Mouse (Mus musculus): ENCODE data around the gene Treh. TPM values are rescaled to one million over a fixed set of nuclear protein-coding genes. Genes with fewer than 3 reads are reported as not detected.
"Not testable (repeated sequence)": the region's sequence is repeated elsewhere in the genome, so short reads cannot be mapped to it uniquely, and the experiment has no call there.

Gene Treh
- polyA plus RNA-seq (2015; fragmentation: Nextera tagmentation; extraction: Ambion mirVana): not detected in 2 replicates

DNA sequence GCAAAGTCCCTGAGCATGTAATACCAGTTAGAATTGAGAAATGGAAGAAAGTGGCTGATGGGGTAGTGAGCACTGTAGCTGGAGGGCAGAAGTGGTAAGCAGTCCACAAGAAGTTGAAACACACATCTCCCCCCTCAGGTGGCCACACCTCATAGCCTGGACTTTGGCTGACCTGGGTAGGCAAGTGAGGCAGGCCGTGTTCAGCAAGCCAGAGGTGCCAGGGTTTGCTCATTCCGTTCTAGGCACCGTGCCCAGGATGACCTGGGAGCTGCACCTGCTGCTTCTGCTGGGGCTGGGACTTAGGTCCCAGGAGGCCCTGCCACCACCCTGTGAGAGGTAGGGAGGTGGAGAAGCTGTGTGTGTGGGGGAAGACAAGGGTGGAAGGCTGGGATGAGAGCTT lies at the start of gene Treh:
Gene Treh (plus strand): TSS at position 229 of the 400 bp plus-strand sequence.
- Histone ChIP-seq H3K27me3 (no peaks in the 10 kb centered on the region), H3K4me2 (no peak within 1 kb of the TSS), H3K4me1 (replicated peaks) (no peaks in the 10 kb centered on the region), H3K36me3 (no peaks in the 10 kb centered on the region), H3K9ac (no peak within 1 kb of the TSS), H3K4me3 (no peak within 1 kb of the TSS), H3K27ac (no peak within 1 kb of the TSS), H3K9me3 (no peaks in the 10 kb centered on the region)
- no peak for ATAC-seq (ENCODE audit: low FRiP score)
- 78% methylated on average over 3 of the region's 3 CpGs for WGBS

DNA sequence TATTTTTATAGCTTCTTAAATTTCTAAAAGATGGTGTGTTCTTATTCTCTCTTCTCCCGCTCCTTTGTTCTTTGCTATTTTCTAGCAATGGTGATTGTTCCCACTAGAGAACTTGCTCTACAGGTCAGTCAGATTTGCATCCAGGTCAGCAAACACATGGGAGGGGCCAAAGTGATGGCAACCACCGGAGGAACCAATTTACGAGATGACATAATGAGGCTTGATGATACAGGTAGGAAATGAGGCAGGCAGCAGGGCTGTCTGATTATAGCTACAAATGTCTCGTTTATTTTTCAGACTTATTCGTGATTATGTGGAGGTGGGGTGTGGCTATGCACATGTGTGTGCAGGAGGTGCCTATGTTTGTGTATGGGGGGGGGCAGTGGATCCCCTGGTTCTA lies 48.6 kb upstream of the Treh start:
- ATAC-seq (ENCODE audit: low FRiP score): no peak
- H3K4me3 ChIP-seq: no peak overlapping the region
- no peaks in the 10 kb centered on the region for H3K27me3 ChIP-seq
- H3K9ac ChIP-seq: no peak overlapping the region
- peaks cover 76% of the 10 kb centered on the region for H3K36me3 ChIP-seq
- no peaks in the 10 kb centered on the region for H3K4me1 ChIP-seq (replicated peaks)
- no peaks in the 10 kb centered on the region for H3K9me3 ChIP-seq
- H3K27ac ChIP-seq: no peak overlapping the region
- WGBS: 79% methylated on average over 5 of the region's 5 CpGs
- no peak overlapping the region for H3K4me2 ChIP-seq

- Histone ChIP-seq H3K36me3 (peaks cover 79% of the 10 kb centered on the region), H3K27ac (no peak overlapping the region), H3K9me3 (no peaks in the 10 kb centered on the region), H3K4me1 (replicated peaks) (no peaks in the 10 kb centered on the region), H3K4me2 (no peak overlapping the region), H3K4me3 (no peak overlapping the region), H3K27me3 (no peaks in the 10 kb centered on the region), H3K9ac (no peak overlapping the region)
- 94% methylated on average over 5 of the region's 5 CpGs for WGBS
- ATAC-seq (ENCODE audit: low FRiP score): no peak
Measured at GRCm38 (mm10) chr9:44626268-44626667, 46.8 kb upstream of the Treh start.

GRCm38 (mm10) chr9:44637551-44638169 lies 35.4 kb upstream of the Treh start:
- Histone ChIP-seq H3K27ac (0 out of 2 replicates have a peak overlapping the region, but pooled peaks have one; percentile 42), H3K4me1 (replicated peaks) (0 out of 2 replicates have a peak, but pooled peaks cover 2% of the 10 kb centered on the region), H3K4me2 (no peak overlapping the region), H3K9me3 (no peaks in the 10 kb centered on the region), H3K9ac (no peak overlapping the region), H3K36me3 (peaks cover 65% of the 10 kb centered on the region), H3K4me3 (no peak overlapping the region), H3K27me3 (no peaks in the 10 kb centered on the region)
- no peak for ATAC-seq (ENCODE audit: low FRiP score)
- 67% methylated on average over 15 of the region's 15 CpGs for WGBS

GRCm38 (mm10) chr9:44638726-44639125 lies 34.3 kb upstream of the Treh start:
- not testable (repeated sequence) for H3K27me3 ChIP-seq; H3K4me3 ChIP-seq; H3K4me1 ChIP-seq (replicated peaks); H3K9ac ChIP-seq; ATAC-seq (ENCODE audit: low FRiP score); H3K4me2 ChIP-seq; H3K27ac ChIP-seq; H3K9me3 ChIP-seq
- WGBS: 98% methylated on average over 9 of the region's 9 CpGs
- H3K36me3 ChIP-seq: peaks cover 55% of the 10 kb centered on the region

GRCm38 (mm10) chr9:44640028-44640427 lies 33.0 kb upstream of the Treh start:
- 94% methylated on average over 1 of the region's 1 CpGs for WGBS
- H3K4me1 ChIP-seq (replicated peaks); H3K27me3 ChIP-seq; H3K4me2 ChIP-seq; H3K4me3 ChIP-seq; H3K9ac ChIP-seq; ATAC-seq (ENCODE audit: low FRiP score); H3K9me3 ChIP-seq; H3K27ac ChIP-seq: not testable (repeated sequence)
- H3K36me3 ChIP-seq: peaks cover 42% of the 10 kb centered on the region

GRCm38 (mm10) chr9:44640646-44641357 lies 32.2 kb upstream of the Treh start:
- H3K36me3 ChIP-seq: peaks cover 34% of the 10 kb centered on the region
- H3K27ac ChIP-seq: no peak overlapping the region
- H3K9me3 ChIP-seq: no peaks in the 10 kb centered on the region
- 96% methylated on average over 3 of the region's 3 CpGs for WGBS
- no peak overlapping the region for H3K4me2 ChIP-seq
- no peak for ATAC-seq (ENCODE audit: low FRiP score)
- H3K9ac ChIP-seq: no peak overlapping the region
- no peaks in the 10 kb centered on the region for H3K27me3 ChIP-seq
- no peak overlapping the region for H3K4me3 ChIP-seq
- H3K4me1 ChIP-seq (replicated peaks): 0 out of 2 replicates have a peak, but pooled peaks cover 2% of the 10 kb centered on the region

DNA sequence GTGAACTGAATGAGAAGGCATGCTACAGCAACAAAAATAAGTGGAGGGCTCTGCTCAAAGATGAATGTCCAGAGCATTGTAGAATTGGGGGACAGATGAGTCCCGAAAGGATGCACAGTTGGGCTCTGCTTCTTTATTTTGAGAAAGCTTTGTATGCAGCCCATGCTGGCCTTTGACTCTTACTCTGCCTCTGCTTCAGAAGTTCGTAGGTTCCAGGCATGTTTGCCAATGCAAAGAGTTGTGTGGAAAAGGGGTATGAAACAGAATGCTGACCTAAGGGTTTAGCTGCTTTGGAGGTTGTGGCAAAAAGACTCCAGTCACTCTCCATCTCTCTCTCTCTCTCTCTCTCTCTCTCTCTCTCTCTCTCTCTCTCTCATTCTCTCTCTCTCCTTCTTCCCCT lies 31.4 kb upstream of the Treh start:
- H3K27ac ChIP-seq: no peak overlapping the region
- peaks cover 26% of the 10 kb centered on the region for H3K36me3 ChIP-seq
- H3K4me1 ChIP-seq (replicated peaks): 0 out of 2 replicates have a peak, but pooled peaks cover 2% of the 10 kb centered on the region
- no peaks in the 10 kb centered on the region for H3K9me3 ChIP-seq
- H3K4me2 ChIP-seq: no peak overlapping the region
- no peak overlapping the region for H3K9ac ChIP-seq
- 84% methylated on average over 2 of the region's 2 CpGs for WGBS
- H3K27me3 ChIP-seq: no peaks in the 10 kb centered on the region
- ATAC-seq (ENCODE audit: low FRiP score): no peak
- no peak overlapping the region for H3K4me3 ChIP-seq

- no peaks in the 10 kb centered on the region for H3K9me3 ChIP-seq
- no peak overlapping the region for H3K27ac ChIP-seq
- no peak for ATAC-seq (ENCODE audit: low FRiP score)
- no peak overlapping the region for H3K9ac ChIP-seq
- 94% methylated on average over 7 of the region's 7 CpGs for WGBS
- H3K4me2 ChIP-seq: no peak overlapping the region
- H3K4me1 ChIP-seq (replicated peaks): no peaks in the 10 kb centered on the region
- no peak overlapping the region for H3K4me3 ChIP-seq
- H3K27me3 ChIP-seq: no peaks in the 10 kb centered on the region
- peaks cover 13% of the 10 kb centered on the region for H3K36me3 ChIP-seq
Measured at GRCm38 (mm10) chr9:44643103-44643502, 29.9 kb upstream of the Treh start.

DNA sequence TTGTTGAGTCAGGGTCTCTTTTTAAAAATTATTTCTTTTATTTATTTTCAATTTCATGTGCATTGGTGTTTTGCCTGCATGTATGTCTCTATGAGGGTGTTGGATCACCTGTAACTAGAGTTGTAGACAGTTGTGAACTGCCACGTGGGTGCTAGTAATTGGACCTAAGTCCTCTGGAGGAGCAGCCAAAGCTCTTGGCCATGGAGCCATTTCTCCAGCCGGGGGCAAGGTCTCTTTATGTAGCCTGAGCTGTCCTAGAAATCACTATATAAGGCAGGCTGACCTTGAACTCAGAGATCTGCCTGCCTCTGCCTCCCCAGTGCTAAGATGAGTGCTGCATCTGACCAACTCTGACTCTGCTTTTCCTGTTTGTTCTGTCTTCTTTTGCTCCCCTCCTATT lies 28.8 kb upstream of the Treh start:
- WGBS: 87% methylated on average over 2 of the region's 2 CpGs
- ATAC-seq (ENCODE audit: low FRiP score): no peak
- Histone ChIP-seq H3K27me3 (no peaks in the 10 kb centered on the region), H3K27ac (no peak overlapping the region), H3K36me3 (peaks cover 4% of the 10 kb centered on the region; the same call in 1 of the 2 replicates), H3K4me1 (replicated peaks) (no peaks in the 10 kb centered on the region), H3K9me3 (no peaks in the 10 kb centered on the region), H3K9ac (no peak overlapping the region), H3K4me3 (no peak overlapping the region), H3K4me2 (no peak overlapping the region)

DNA sequence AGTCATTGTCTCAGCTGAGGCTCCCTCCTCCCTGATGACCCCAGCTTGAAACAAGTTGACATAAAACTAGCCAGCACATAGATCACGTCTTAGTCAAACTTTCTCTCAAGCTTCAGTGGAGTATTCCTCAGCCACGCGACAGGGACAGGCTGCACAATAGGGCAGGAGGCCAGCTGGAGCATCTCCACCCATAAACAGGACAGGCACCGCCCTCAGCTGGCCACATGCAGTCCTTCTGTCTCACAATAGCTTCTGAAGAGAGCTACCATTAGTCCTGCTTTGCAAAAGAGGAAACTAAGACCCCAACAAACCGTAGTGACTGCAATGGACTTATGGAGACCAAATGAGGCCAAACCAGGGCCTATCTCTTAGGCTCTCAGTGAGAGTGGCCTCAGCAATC lies 27.6 kb upstream of the Treh start:
- H3K9ac ChIP-seq: no peak overlapping the region
- ATAC-seq (ENCODE audit: low FRiP score): no peak
- H3K27ac ChIP-seq: no peak overlapping the region
- H3K27me3 ChIP-seq: no peaks in the 10 kb centered on the region
- 73% methylated on average over 5 of the region's 5 CpGs for WGBS
- no peaks in the 10 kb centered on the region for H3K9me3 ChIP-seq
- H3K4me1 ChIP-seq (replicated peaks): no peaks in the 10 kb centered on the region
- no peak overlapping the region for H3K4me2 ChIP-seq
- no peak overlapping the region for H3K4me3 ChIP-seq
- peaks cover 3% of the 10 kb centered on the region; the same call in 1 of the 2 replicates for H3K36me3 ChIP-seq

DNA sequence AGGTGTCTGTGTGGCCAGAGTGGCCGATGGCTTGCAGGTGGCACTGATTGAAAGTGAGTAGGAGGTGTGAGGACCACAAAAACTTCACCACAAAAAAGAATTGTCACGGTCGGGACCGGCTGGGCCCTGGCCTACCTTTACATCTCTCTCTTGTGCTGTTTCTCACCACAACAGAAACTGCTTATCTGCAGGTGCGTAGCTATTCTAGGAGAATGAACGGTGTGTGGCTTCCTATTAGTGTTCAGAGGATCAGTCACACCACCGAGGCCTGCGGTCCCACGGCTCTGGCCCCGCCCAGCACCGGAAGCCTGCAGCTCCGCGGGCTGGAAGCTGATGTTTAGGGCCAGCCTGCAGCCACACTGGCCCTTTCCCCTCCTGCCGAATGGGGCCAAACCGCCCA lies 27.1 kb upstream of the Treh start:
- Histone ChIP-seq H3K9me3 (no peaks in the 10 kb centered on the region), H3K36me3 (no peaks in the 10 kb centered on the region), H3K27me3 (no peaks in the 10 kb centered on the region), H3K4me1 (replicated peaks) (no peaks in the 10 kb centered on the region), H3K4me3 (no peak overlapping the region), H3K27ac (no peak overlapping the region), H3K9ac (no peak overlapping the region), H3K4me2 (no peak overlapping the region)
- WGBS: 74% methylated on average over 15 of the region's 15 CpGs
- ATAC-seq (ENCODE audit: low FRiP score): no peak

DNA sequence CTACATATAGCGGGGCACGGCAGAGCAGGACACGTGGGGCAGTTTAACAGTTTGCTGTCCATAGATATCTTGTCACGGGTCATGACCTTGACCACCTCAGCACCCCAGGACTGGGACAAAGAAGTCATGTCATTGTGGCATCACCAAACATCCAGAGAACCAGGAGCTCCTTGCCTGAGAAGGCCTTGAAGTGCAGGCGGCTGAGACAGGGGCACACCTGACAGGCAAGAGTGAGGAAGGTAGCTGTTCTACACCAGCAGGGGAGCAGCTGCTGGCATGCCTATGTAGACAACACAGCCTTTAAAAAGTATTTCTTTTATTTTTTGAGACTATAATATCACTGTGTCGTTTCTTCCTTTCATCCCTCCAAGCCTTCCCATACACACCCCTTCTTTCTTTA lies 26.7 kb upstream of the Treh start:
- no peak overlapping the region for H3K9ac ChIP-seq
- ATAC-seq (ENCODE audit: low FRiP score): no peak
- WGBS: 85% methylated on average over 6 of the region's 6 CpGs

More for the DNA sequence above, 26.7 kb upstream of the Treh start:
- Histone ChIP-seq H3K4me2 (no peak overlapping the region), H3K36me3 (no peaks in the 10 kb centered on the region), H3K4me3 (no peak overlapping the region), H3K4me1 (replicated peaks) (no peaks in the 10 kb centered on the region), H3K27ac (no peak overlapping the region), H3K27me3 (no peaks in the 10 kb centered on the region), H3K9me3 (no peaks in the 10 kb centered on the region)

All from hindbrain, embryonic 13.5 days (tissue).